Mouse (Mus musculus): ENCODE results near the gene Cnrip1.
"Not testable (repeated sequence)": the region's sequence is repeated elsewhere in the genome, so short reads cannot be mapped to it uniquely, and the experiment has no call there.

The Cnrip1 gene

GRCm38 (mm10) chr11:17051545-17052475 lies at the start of gene Cnrip1, which contains the start of gene Plek:
Gene Cnrip1 (plus strand): TSS chr11:17051586.
Gene Plek (minus strand): TSS chr11:17052381.
- in situ Hi-C loops (cut with MboI; ENCODE audit: low pct_unique_long_range_greater_than_20kb in 1 of 2, low sequenced_read_pairs in 2 of 2, unreplicated experiment in 1 of 2), result no loop called here

DNA sequence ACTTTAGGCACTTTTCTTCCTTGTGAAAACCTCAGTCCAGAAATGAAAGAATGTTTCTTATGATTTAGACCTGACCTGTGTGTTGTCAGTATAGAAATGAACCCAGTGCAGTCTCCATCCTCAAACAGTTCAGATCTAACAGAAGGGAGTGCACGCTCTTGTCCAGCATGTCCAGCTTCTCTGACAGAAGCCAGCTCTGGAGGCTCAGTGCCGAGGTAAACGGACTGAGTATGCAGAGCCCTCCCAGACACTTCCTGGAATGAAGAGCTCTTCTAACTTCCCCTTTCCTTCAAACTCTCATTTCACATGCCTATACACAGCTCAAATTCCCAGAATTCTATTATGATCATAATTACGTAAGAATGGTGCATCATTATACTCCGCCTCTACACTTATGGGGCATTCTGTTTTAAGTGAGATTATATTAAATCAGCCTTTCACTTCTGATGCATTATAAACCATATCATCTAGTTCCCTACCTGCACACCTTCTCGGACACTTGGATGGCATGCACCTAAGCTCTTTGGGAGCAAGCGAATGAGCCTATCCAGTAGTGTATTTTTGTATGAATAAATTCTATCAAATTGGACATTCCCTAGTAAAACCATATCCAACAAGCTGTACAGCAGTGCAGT lies 48.5 kb upstream of the Cnrip1 start:
- in situ Hi-C loops (cut with MboI; ENCODE audit: low pct_unique_long_range_greater_than_20kb in 1 of 2, low sequenced_read_pairs in 2 of 2, unreplicated experiment in 1 of 2), result no loop called here

DNA sequence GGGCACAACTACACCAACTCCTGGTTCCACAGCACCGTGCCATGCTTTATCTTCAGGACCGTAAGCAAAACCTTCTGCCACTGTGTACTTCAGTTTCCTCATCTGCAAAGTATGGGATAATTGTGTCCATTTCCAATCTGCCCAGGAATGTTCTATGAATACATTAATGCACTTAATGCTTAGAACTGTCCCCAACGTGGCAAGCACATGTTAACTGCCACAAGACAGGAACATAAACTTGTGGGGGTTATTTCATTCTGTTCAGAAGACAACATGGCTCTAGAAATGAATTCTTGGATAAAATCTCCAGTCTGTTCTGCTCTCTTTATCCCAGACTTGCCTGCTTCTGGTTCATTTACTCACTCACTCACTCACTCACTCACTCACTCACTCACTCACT lies 47.6 kb upstream of the Cnrip1 start:
- in situ Hi-C loops (cut with MboI; ENCODE audit: low pct_unique_long_range_greater_than_20kb in 1 of 2, low sequenced_read_pairs in 2 of 2, unreplicated experiment in 1 of 2), result no loop called here

GRCm38 (mm10) chr11:17004899-17005846 lies 46.2 kb upstream of the Cnrip1 start:
- in situ Hi-C loops (cut with MboI; ENCODE audit: low pct_unique_long_range_greater_than_20kb in 1 of 2, low sequenced_read_pairs in 2 of 2, unreplicated experiment in 1 of 2), result no loop called here

- in situ Hi-C loops (cut with MboI; ENCODE audit: low pct_unique_long_range_greater_than_20kb in 1 of 2, low sequenced_read_pairs in 2 of 2, unreplicated experiment in 1 of 2), result not testable (repeated sequence)
Measured at GRCm38 (mm10) chr11:17006526-17006925, 44.9 kb upstream of the Cnrip1 start.

- in situ Hi-C loops (cut with MboI; ENCODE audit: low pct_unique_long_range_greater_than_20kb in 1 of 2, low sequenced_read_pairs in 2 of 2, unreplicated experiment in 1 of 2), result no loop called here
Measured at GRCm38 (mm10) chr11:17007517-17008173, 43.7 kb upstream of the Cnrip1 start.

GRCm38 (mm10) chr11:17008498-17008941 lies 42.9 kb upstream of the Cnrip1 start:
- in situ Hi-C loops (cut with MboI; ENCODE audit: low pct_unique_long_range_greater_than_20kb in 1 of 2, low sequenced_read_pairs in 2 of 2, unreplicated experiment in 1 of 2), result no loop called here

DNA sequence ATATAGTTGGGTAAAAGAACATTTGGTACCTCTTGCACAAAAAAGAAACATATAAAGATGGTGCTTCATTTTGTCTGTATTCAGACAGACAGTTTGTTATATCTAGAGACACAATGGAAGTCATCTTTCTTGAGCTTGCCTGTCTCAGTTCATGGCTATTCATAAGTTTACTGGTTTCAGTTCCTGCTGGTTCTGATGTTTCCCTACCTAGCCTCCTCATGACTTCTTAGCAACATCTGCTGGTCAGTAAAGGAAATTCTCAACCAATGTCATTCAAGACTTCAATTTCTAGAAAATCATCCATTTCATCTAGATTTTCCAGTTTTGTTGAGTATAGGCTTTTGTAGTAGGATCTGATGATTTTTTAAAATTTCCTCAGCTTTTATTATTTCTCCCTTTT lies 38.4 kb upstream of the Cnrip1 start:
- in situ Hi-C loops (cut with MboI; ENCODE audit: low pct_unique_long_range_greater_than_20kb in 1 of 2, low sequenced_read_pairs in 2 of 2, unreplicated experiment in 1 of 2), result no loop called here

DNA sequence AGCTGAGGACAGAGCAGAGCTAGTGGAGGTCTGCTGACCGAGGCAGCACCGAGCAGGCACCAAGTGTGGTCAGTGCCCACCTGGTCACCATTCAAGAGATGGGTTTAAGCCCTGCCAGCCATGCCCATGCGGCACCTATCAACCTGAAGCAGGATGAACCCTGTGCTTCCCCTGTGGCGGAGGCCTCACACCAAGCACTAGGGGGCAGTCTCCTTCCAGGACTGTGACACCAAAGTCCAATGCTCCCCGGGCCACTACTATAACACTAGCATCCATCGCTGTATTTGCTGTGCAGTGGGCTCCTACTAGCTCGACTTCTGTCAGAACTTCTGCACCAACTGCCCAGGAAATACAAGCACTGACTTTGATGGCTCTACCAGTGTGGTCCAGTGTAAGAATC lies 32.1 kb upstream of the Cnrip1 start:
- in situ Hi-C loops (cut with MboI; ENCODE audit: low pct_unique_long_range_greater_than_20kb in 1 of 2, low sequenced_read_pairs in 2 of 2, unreplicated experiment in 1 of 2), result no loop called here

GRCm38 (mm10) chr11:17023206-17023605 lies 28.2 kb upstream of the Cnrip1 start:
- in situ Hi-C loops (cut with MboI; ENCODE audit: low pct_unique_long_range_greater_than_20kb in 1 of 2, low sequenced_read_pairs in 2 of 2, unreplicated experiment in 1 of 2), result no loop called here

- in situ Hi-C loops (cut with MboI; ENCODE audit: low pct_unique_long_range_greater_than_20kb in 1 of 2, low sequenced_read_pairs in 2 of 2, unreplicated experiment in 1 of 2), result no loop called here
Measured at GRCm38 (mm10) chr11:17023984-17024383, 27.4 kb upstream of the Cnrip1 start.

GRCm38 (mm10) chr11:17045806-17046205 lies 5.6 kb upstream of the Cnrip1 start:
- in situ Hi-C loops (cut with MboI; ENCODE audit: low pct_unique_long_range_greater_than_20kb in 1 of 2, low sequenced_read_pairs in 2 of 2, unreplicated experiment in 1 of 2), result no loop called here

DNA sequence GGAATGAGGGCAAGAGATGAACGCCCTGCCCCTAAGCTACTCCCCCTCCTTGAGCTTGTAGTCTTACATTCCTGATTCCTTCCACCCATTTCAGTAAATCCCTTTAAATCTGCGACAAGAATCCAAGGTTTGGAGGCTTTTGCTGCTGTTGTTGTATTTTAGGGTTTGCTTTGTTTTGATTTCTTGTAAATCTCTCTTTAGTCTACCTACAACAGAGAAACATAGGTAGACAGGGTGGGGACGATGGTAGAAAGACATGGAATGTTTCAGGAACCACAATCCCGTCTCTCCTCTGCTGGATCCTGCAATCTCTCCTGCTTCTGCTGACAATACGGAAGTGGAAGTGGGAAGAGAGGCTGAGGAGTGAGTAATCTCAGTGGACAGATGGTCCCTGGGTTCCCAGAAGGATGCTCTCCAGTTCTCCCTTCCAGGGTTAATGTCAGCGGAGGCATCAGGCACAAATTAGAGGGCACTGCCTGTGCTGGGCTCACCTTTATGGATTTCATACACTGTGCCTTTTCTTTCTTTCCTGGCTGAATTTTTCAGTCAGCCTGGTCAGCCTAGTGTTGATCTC lies 1.2 kb downstream of the Cnrip1 start:
- in situ Hi-C loops (cut with MboI; ENCODE audit: low pct_unique_long_range_greater_than_20kb in 1 of 2, low sequenced_read_pairs in 2 of 2, unreplicated experiment in 1 of 2), result no loop called here

GRCm38 (mm10) chr11:17069360-17069759 lies 18.0 kb downstream of the Cnrip1 start:
- in situ Hi-C loops (cut with MboI; ENCODE audit: low pct_unique_long_range_greater_than_20kb in 1 of 2, low sequenced_read_pairs in 2 of 2, unreplicated experiment in 1 of 2), result not testable (repeated sequence)

DNA sequence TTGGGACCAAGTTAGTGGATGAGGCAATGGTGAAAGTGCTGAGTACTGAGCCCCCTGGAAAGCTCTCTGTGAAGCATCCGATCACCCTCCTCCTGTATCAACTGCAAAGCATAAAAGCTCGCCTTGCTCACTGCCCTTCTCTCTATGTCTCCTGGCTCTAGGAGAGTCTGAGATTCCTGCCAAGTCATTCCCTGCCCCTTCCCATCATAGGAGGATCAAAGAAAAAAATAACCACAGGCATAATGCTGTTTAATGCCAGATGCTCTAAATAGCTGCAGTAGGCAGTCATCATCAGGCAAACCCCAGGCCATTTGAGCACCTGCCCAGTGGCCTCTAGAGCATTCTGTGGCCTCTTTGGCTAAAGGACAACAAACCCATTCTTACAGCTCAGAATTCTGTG lies 24.3 kb downstream of the Cnrip1 start:
- in situ Hi-C loops (cut with MboI; ENCODE audit: low pct_unique_long_range_greater_than_20kb in 1 of 2, low sequenced_read_pairs in 2 of 2, unreplicated experiment in 1 of 2), result no loop called here

- in situ Hi-C loops (cut with MboI; ENCODE audit: low pct_unique_long_range_greater_than_20kb in 1 of 2, low sequenced_read_pairs in 2 of 2, unreplicated experiment in 1 of 2), result no loop called here
Measured at GRCm38 (mm10) chr11:17082086-17082485, 30.7 kb downstream of the Cnrip1 start.

DNA sequence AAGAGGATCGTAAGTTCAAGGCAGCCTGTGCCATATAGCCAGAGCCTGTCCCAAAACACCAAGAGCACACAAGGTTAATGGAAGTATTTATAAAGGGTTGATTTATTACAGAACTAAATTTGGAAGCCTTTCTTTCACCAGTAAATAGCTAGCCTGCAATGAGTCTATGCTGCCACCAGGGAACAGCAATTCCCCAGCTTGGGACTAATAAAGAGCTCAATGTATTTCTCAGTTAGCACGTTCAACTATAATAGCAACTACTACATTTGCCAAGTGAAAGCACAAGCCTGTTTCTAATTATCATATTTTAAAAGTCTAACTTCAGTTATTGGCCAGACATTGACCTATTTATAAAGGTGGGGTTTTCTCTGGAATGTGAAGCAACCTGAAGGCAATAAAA lies 31.6 kb downstream of the Cnrip1 start:
- in situ Hi-C loops (cut with MboI; ENCODE audit: low pct_unique_long_range_greater_than_20kb in 1 of 2, low sequenced_read_pairs in 2 of 2, unreplicated experiment in 1 of 2), result no loop called here

DNA sequence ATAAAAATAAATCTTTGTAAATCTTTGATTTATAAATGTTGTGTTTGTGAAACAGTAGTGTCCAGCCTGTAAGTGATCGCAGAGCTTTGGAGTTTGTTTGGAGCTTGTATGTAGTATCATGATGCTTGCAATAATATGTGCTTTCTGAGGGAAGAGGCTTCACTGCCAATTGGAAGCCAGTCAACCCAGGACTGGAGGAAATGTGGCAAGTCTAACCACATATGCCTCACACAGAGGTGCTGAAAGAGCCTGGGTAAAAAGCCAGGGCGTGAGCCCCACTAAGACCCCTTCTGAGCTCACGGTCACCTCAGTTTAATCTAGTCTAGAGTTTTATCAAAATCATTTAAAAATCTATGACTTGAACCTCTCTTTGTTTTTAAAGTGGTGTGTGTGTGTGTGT lies 32.1 kb downstream of the Cnrip1 start:
- in situ Hi-C loops (cut with MboI; ENCODE audit: low pct_unique_long_range_greater_than_20kb in 1 of 2, low sequenced_read_pairs in 2 of 2, unreplicated experiment in 1 of 2), result no loop called here
